Mouse (Mus musculus) heart, embryonic 14.5 days (tissue): ENCODE data around the gene Cacna2d4. TPM values are rescaled to one million over a fixed set of nuclear protein-coding genes. Genes with fewer than 3 reads are reported as not detected.

Experiments
- ATAC-seq: fragments of 200-750 bp; cut with Nextera tagmentation; 2 replicates; pipeline ENCODE4 v1.8.0; 2017; ENCODE audit warnings: low read depth, moderate TSS enrichment; ENCODE audit not compliant: insufficient number of reproducible peaks, insufficient read depth, low FRiP score
- H3K27ac ChIP-seq, 2 experiments: fragments of 200-500 bp in 1 of 2; fragments of 300-500 bp in 1 of 2; sonication (generic) in 1 of 2; replicated peaks in 1 of 2; 2 replicates each; pipeline ENCODE4 v1.5.1; 2012 to 2014; ENCODE audit warnings: low read depth in 2 of 2, low read length in 2 of 2, control low read depth in 1 of 2, mild to moderate bottlenecking in 1 of 2, mixed read lengths in 1 of 2; ENCODE audit not compliant: control insufficient read depth in 1 of 2, insufficient read depth in 1 of 2
- H3K27me3 ChIP-seq: fragments of 300-500 bp; sonication (generic); 2 replicates; pipeline ENCODE4 v1.6.1; 2014; ENCODE audit warnings: mild to moderate bottlenecking, low read length, control low read depth; ENCODE audit not compliant: control insufficient read depth, insufficient read depth
- H3K36me3 ChIP-seq: fragments of 300-500 bp; sonication (generic); 2 replicates; pipeline ENCODE4 v1.6.1; 2014; ENCODE audit warnings: mild to moderate bottlenecking, control low read depth, low read length, mixed read lengths; ENCODE audit not compliant: control insufficient read depth, insufficient read depth
- H3K4me1 ChIP-seq, 2 experiments: fragments of 200-500 bp in 1 of 2; fragments of 300-500 bp in 1 of 2; sonication (generic) in 1 of 2; 2 replicates each; pipeline ENCODE4 v1.6.1; 2012 to 2014; ENCODE audit warnings: low read length in 2 of 2, control low read depth in 1 of 2, mixed read lengths in 1 of 2; ENCODE audit not compliant: control insufficient read depth in 2 of 2, insufficient read depth in 2 of 2
- H3K4me2 ChIP-seq: fragments of 300-500 bp; sonication (generic); 2 replicates; pipeline ENCODE4 v1.6.1; 2014; ENCODE audit warnings: mild to moderate bottlenecking, low read length
- H3K4me3 ChIP-seq, 2 experiments: fragments of 200-500 bp in 1 of 2; fragments of 300-500 bp in 1 of 2; sonication (generic) in 1 of 2; 2 replicates each; pipeline ENCODE4 v1.5.1; 2012 to 2014; ENCODE audit warnings: low read length in 2 of 2, mild to moderate bottlenecking in 2 of 2, control low read depth in 1 of 2, low read depth in 1 of 2, moderate library complexity in 1 of 2; ENCODE audit not compliant: control insufficient read depth in 1 of 2, insufficient read depth in 1 of 2
- H3K9ac ChIP-seq: fragments of 300-500 bp; sonication (generic); 2 replicates; pipeline ENCODE4 v1.6.1; 2014; ENCODE audit warnings: mild to moderate bottlenecking, low read length
- H3K9me3 ChIP-seq: fragments of 300-500 bp; sonication (generic); 2 replicates; pipeline ENCODE4 v1.6.1; 2016; ENCODE audit warnings: low read length, control low read depth; ENCODE audit not compliant: control insufficient read depth
- WGBS: fragments of 180-500 bp; shearing (Covaris S2); extraction: QIAGEN DNeasy Blood & Tissue Kit; methylation state at CpG from one replicate; pipeline ENCODE4 v1.1.7; 2014; 5-methylcytosine and 5-hydroxymethylcytosine counted together
- polyA plus RNA-seq: library from polyadenylated mRNA; unstranded; fragments of >200 nt; fragmentation: Nextera tagmentation; extraction: Ambion mirVana; gene quantifications from 2 replicates; pipeline ENCODE4 v1.2.1, GENCODE M21; 2014

The Cacna2d4 gene
- polyA plus RNA-seq, 1 experiment from 2014 or later = not detected

DNA sequence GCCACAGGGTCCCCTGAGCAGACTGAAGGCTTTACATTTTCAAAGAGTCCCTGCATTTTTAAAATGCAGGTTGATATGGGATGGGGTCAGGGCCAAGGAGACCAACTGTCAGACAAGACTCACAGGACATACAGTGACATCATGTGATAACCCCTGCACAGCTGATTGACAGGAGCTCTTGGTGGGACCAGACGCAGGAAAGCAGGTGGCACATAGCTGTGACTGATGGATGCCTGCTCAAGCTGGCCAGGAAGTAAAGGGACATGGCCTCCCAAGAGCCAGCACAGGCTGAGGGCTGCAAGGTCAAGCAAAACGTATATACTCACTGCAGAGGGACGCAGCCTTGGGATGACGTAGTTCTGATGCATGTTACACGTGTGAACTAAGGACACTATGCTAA, 885 bp upstream of the Cacna2d4 start:
- H3K27ac ChIP-seq = no peak overlapping the region
- no peak overlapping the region for H3K4me3 ChIP-seq
- WGBS = 71% methylated on average over 5 of the region's 5 CpGs

GRCm38 (mm10) chr6:119237427-119237989, 1.2 kb downstream of the Cacna2d4 start:
- no peak overlapping the region for H3K9ac ChIP-seq
- no peak overlapping the region for H3K4me3 ChIP-seq
- H3K27ac ChIP-seq = no peak overlapping the region
- no peaks in the 10 kb centered on the region for H3K36me3 ChIP-seq
- WGBS = 50% methylated on average over 8 of the region's 8 CpGs
- H3K4me2 ChIP-seq = no peak overlapping the region
- ATAC-seq = no peak
- H3K27me3 ChIP-seq = no peaks in the 10 kb centered on the region
- peaks cover 0 to 7% of the 10 kb centered on the region in 2 experiments; a peak in 1 of 4 replicates for H3K4me1 ChIP-seq
- H3K9me3 ChIP-seq = no peaks in the 10 kb centered on the region

More for the DNA sequence above, 885 bp upstream of the Cacna2d4 start:
- Histone ChIP-seq H3K36me3 (no peaks in the 10 kb centered on the region), H3K9me3 (no peaks in the 10 kb centered on the region), H3K4me2 (no peak overlapping the region), H3K9ac (no peak overlapping the region), H3K27me3 (no peaks in the 10 kb centered on the region), H3K4me1 (peaks cover 0 to 7% of the 10 kb centered on the region in 2 experiments; a peak in 1 of 4 replicates)
- no peak for ATAC-seq

DNA sequence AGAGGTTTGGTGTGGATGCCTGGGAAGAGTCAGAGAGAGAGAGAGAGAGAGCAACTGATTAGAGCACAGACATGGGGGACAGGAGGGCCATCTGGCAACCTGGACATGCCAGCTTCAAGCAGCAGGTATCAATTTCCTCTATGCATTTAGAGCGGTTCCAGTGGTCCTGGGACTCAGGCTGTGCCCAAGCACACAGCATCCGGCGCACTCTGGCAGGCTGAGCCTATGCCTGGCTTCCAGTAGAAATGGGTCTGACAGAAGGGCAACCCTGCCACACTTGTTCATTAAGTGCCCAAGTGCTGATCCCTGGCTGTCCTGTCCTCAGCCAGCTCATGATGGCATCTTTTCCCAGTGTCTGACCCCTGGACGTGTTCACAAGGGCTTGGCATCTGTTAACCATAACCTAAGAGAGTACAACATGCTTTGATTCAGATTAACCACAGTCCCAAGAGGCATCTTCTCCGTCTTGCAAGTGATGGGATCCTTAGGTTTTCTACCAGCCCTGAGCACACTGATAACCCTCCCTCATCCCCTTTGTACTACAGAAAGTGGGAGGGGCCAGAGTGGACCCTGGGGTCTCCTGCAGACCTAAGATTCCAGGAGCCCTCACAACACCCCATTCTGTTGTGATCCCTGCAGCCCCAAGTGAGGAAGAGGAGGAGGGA, 3.1 kb downstream of the Cacna2d4 start:
- Histone ChIP-seq H3K9me3 (no peaks in the 10 kb centered on the region), H3K9ac (no peak overlapping the region), H3K4me2 (no peak overlapping the region), H3K27me3 (no peaks in the 10 kb centered on the region), H3K4me3 (no peak overlapping the region), H3K4me1 (peaks cover 0 to 7% of the 10 kb centered on the region in 2 experiments; a peak in 1 of 4 replicates), H3K36me3 (no peaks in the 10 kb centered on the region), H3K27ac (no peak overlapping the region)
- ATAC-seq = no peak
- WGBS = 80% methylated on average over 5 of the region's 5 CpGs

GRCm38 (mm10) chr6:119240256-119240655, 3.9 kb downstream of the Cacna2d4 start:
- 65% methylated on average over 7 of the region's 7 CpGs for WGBS
- Histone ChIP-seq H3K4me2 (no peak overlapping the region), H3K27me3 (no peaks in the 10 kb centered on the region), H3K9ac (no peak overlapping the region), H3K9me3 (no peaks in the 10 kb centered on the region), H3K27ac (no peak overlapping the region), H3K4me1 (peaks cover 0 to 7% of the 10 kb centered on the region in 2 experiments; a peak in 1 of 4 replicates), H3K36me3 (no peaks in the 10 kb centered on the region), H3K4me3 (no peak overlapping the region)
- no peak for ATAC-seq

DNA sequence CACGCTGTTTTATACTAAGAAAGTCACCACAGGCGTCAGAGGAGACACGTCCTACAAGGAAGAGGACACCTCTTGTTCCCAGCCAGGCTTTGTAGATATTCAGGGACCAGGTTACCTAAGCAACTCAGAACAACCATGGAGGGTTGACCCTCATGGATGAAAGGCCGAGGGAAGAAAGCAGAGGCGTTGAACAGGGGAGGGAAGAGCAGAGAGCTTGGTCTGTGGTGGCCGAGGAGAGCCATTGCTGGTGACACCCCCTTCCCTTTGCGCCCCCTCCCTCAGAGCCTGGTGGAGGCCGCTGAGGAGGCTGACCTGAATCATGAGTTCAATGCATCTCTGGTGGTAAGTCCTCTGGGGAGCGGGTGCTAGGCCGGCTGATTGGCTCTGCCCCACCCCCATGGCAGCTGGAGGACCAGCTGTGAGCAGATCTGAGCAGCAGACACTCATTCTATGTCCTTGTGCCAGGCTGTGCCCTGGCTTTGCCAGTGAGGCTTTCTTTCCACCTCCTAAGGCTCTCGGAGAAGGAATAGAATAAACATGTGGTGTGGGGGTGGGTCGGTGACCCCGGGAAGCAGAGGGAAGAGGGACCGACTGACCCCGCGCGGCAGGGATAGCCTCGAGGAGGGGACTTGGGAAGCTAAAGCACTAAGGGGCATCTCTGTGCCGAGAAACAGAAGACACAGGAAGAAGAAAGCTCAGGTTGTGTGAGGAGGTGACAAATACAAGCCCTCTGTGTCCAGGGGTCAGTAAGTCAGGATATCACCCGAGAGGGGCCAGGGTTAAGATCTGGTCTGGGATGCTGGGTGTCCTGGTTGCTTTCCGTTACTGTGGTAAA, 4.8 kb downstream of the Cacna2d4 start:
- Histone ChIP-seq H3K4me3 (no peak overlapping the region), H3K4me1 (peaks cover 0 to 7% of the 10 kb centered on the region in 2 experiments; a peak in 1 of 4 replicates), H3K4me2 (no peak overlapping the region), H3K9ac (no peak overlapping the region), H3K27me3 (no peaks in the 10 kb centered on the region), H3K27ac (no peak overlapping the region), H3K36me3 (no peaks in the 10 kb centered on the region), H3K9me3 (peaks cover 2% of the 10 kb centered on the region)
- no peak for ATAC-seq
- 55% methylated on average over 21 of the region's 21 CpGs for WGBS

DNA sequence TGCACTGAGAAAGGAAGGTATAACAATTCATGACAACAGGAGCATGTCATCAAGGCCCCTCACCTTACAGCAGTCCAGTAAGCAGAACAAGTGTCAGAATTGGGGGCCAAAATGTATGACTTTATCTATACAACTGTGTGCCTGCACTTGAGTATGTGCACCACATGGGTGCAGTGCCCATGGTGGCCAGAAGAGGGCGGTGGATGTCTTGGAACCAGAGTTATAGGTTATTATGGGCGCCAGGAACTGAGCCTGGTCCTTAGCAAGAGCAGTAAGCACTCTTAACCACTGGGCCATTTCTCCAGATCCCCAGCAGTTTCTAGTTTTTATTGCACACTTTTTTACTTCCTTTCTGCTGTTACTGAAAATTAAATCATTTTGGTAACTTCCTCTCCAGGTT, 9.8 kb downstream of the Cacna2d4 start:
- H3K4me1 ChIP-seq = no peaks in the 10 kb centered on the region
- ATAC-seq = no peak
- no peak overlapping the region for H3K9ac ChIP-seq
- no peak overlapping the region for H3K4me2 ChIP-seq
- no peaks in the 10 kb centered on the region for H3K36me3 ChIP-seq
- no peak overlapping the region for H3K4me3 ChIP-seq
- H3K27me3 ChIP-seq = no peaks in the 10 kb centered on the region
- WGBS = 48% methylated on average over 2 of the region's 2 CpGs
- H3K9me3 ChIP-seq = peaks cover 7% of the 10 kb centered on the region
- H3K27ac ChIP-seq = no peak overlapping the region

GRCm38 (mm10) chr6:119248578-119248977, 12.3 kb downstream of the Cacna2d4 start:
- Histone ChIP-seq H3K9me3 (peaks cover 7% of the 10 kb centered on the region), H3K9ac (no peak overlapping the region), H3K4me3 (no peak overlapping the region), H3K4me1 (no peaks in the 10 kb centered on the region), H3K4me2 (no peak overlapping the region), H3K36me3 (no peaks in the 10 kb centered on the region), H3K27ac (no peak overlapping the region), H3K27me3 (no peaks in the 10 kb centered on the region)
- no peak for ATAC-seq
- 70% methylated on average over 3 of the region's 3 CpGs for WGBS
